Mouse (Mus musculus) forebrain, embryonic 11.5 days (tissue): ENCODE measurements around the gene Ttn. TPM values are rescaled to one million over a fixed set of nuclear protein-coding genes. Genes with fewer than 3 reads are reported as not detected.
A peak's percentile ranks its signal among the peaks of the same experiment; 100 is the strongest.

Experiments used
- ATAC-seq: fragments of 200-750 bp; cut with Nextera tagmentation; replicated peaks from 2 replicates; pipeline ENCODE4 v1.8.0; 2017; ENCODE audit warnings: moderate TSS enrichment; ENCODE audit not compliant: low FRiP score
- DNase-seq: peaks from one replicate; pipeline ENCODE4 v3.0.0-alpha.2; 2017; ENCODE audit warnings: low spot score
- H3K27ac ChIP-seq: fragments of 300-500 bp; sonication (generic); 2 replicates; pipeline ENCODE4 v1.5.1; 2014; ENCODE audit warnings: low read depth, low read length
- H3K27me3 ChIP-seq: fragments of 300-500 bp; sonication (generic); 2 replicates; pipeline ENCODE4 v1.6.1; 2014; ENCODE audit warnings: mild to moderate bottlenecking, low read length, mixed read lengths; ENCODE audit not compliant: control insufficient read depth, insufficient read depth
- H3K36me3 ChIP-seq: fragments of 300-500 bp; sonication (generic); 2 replicates; pipeline ENCODE4 v1.6.1; 2014; ENCODE audit warnings: mild to moderate bottlenecking, low read length, moderate library complexity, mixed read lengths; ENCODE audit not compliant: control insufficient read depth, insufficient read depth
- H3K4me1 ChIP-seq: fragments of 300-500 bp; sonication (generic); replicated peaks from 2 replicates; pipeline ENCODE4 v1.6.1; 2014; ENCODE audit warnings: low read length, mixed read lengths; ENCODE audit not compliant: control insufficient read depth, insufficient read depth
- H3K4me2 ChIP-seq: fragments of 300-500 bp; sonication (generic); 2 replicates; pipeline ENCODE4 v1.6.1; 2014; ENCODE audit warnings: low read depth, mild to moderate bottlenecking, low read length, moderate library complexity, mixed read lengths; ENCODE audit not compliant: severe bottlenecking
- H3K4me3 ChIP-seq: fragments of 300-500 bp; sonication (generic); 2 replicates; pipeline ENCODE4 v1.5.1; 2014; ENCODE audit warnings: low read depth, low read length
- H3K9ac ChIP-seq: fragments of 300-500 bp; sonication (generic); 2 replicates; pipeline ENCODE4 v1.6.1; 2014; ENCODE audit warnings: low read length
- H3K9me3 ChIP-seq: fragments of 300-500 bp; sonication (generic); 2 replicates; pipeline ENCODE4 v1.6.1; 2016; ENCODE audit warnings: low read length, mixed read lengths; ENCODE audit not compliant: control insufficient read depth
- WGBS: fragments of 180-500 bp; shearing (Covaris S2); extraction: QIAGEN DNeasy Blood & Tissue Kit; methylation state at CpG from one replicate; pipeline ENCODE4 v1.1.7; 2014; 5-methylcytosine and 5-hydroxymethylcytosine counted together
- polyA plus RNA-seq: library from polyadenylated mRNA; unstranded; fragments of >200 nt; fragmentation: Nextera tagmentation; extraction: Ambion mirVana; gene quantifications from 2 replicates; pipeline ENCODE4 v1.2.1, GENCODE M21; 2014

The Ttn gene
- polyA plus RNA-seq, 1 experiment from 2014 or later = 0.04 TPM

- WGBS = 84% methylated on average over 5 of the region's 5 CpGs
- Histone ChIP-seq H3K4me2 (no peak overlapping the region), H3K9ac (no peak overlapping the region), H3K27me3 (no peaks in the 10 kb centered on the region), H3K4me1 (no peaks in the 10 kb centered on the region), H3K36me3 (no peaks in the 10 kb centered on the region), H3K4me3 (no peak overlapping the region), H3K27ac (no peak overlapping the region), H3K9me3 (no peaks in the 10 kb centered on the region)
- DNase-seq (no peak), ATAC-seq (no peak)
These were observed 279.6 kb downstream of the Ttn start for GRCm38 (mm10) chr2:76702751-76703150.

- peak; percentile 22 for DNase-seq
- H3K9me3 ChIP-seq = no peaks in the 10 kb centered on the region
- no peak overlapping the region for H3K27ac ChIP-seq
- H3K4me1 ChIP-seq = no peaks in the 10 kb centered on the region
- H3K4me3 ChIP-seq = no peak overlapping the region
- H3K9ac ChIP-seq = no peak overlapping the region
- H3K4me2 ChIP-seq = no peak overlapping the region
- 98% methylated on average over 3 of the region's 3 CpGs for WGBS
- no peaks in the 10 kb centered on the region; the same call in 1 of the 2 replicates for H3K36me3 ChIP-seq
- no peak for ATAC-seq
- no peaks in the 10 kb centered on the region for H3K27me3 ChIP-seq
These were observed 280.2 kb downstream of the Ttn start for GRCm38 (mm10) chr2:76702188-76702587.

GRCm38 (mm10) chr2:76695290-76695689 lies 287.1 kb downstream of the Ttn start:
- no peak for ATAC-seq
- Histone ChIP-seq H3K27ac (no peak overlapping the region), H3K27me3 (no peaks in the 10 kb centered on the region), H3K4me3 (no peak overlapping the region), H3K4me1 (no peaks in the 10 kb centered on the region), H3K36me3 (no peaks in the 10 kb centered on the region; the same call in 1 of the 2 replicates), H3K9ac (no peak overlapping the region), H3K4me2 (no peak overlapping the region), H3K9me3 (no peaks in the 10 kb centered on the region)
- DNase-seq = no peak
- 92% methylated on average over 6 of the region's 6 CpGs for WGBS

GRCm38 (mm10) chr2:76693765-76694164 lies 288.6 kb downstream of the Ttn start:
- Histone ChIP-seq H3K4me1 (no peaks in the 10 kb centered on the region), H3K9me3 (no peaks in the 10 kb centered on the region), H3K27ac (no peak overlapping the region), H3K9ac (no peak overlapping the region), H3K36me3 (no peaks in the 10 kb centered on the region; the same call in 1 of the 2 replicates), H3K27me3 (no peaks in the 10 kb centered on the region), H3K4me2 (no peak overlapping the region), H3K4me3 (no peak overlapping the region)
- 78% methylated on average over 5 of the region's 5 CpGs for WGBS
- DNase-seq = no peak
- no peak for ATAC-seq

- no peak overlapping the region for H3K27ac ChIP-seq
- 88% methylated on average over 12 of the region's 12 CpGs for WGBS
- no peak overlapping the region for H3K4me2 ChIP-seq
- H3K9ac ChIP-seq = no peak overlapping the region
- H3K4me3 ChIP-seq = no peak overlapping the region
- ATAC-seq = no peak
- no peaks in the 10 kb centered on the region; the same call in 1 of the 2 replicates for H3K36me3 ChIP-seq
- DNase-seq = no peak
- H3K9me3 ChIP-seq = no peaks in the 10 kb centered on the region
- no peaks in the 10 kb centered on the region for H3K27me3 ChIP-seq
- H3K4me1 ChIP-seq = no peaks in the 10 kb centered on the region
These were observed 291.7 kb downstream of the Ttn start for GRCm38 (mm10) chr2:76690436-76691204.

GRCm38 (mm10) chr2:76688162-76688561 lies 294.2 kb downstream of the Ttn start:
- Histone ChIP-seq H3K4me1 (no peaks in the 10 kb centered on the region), H3K9me3 (no peaks in the 10 kb centered on the region), H3K4me2 (no peak overlapping the region), H3K9ac (no peak overlapping the region), H3K27ac (no peak overlapping the region), H3K4me3 (no peak overlapping the region), H3K36me3 (no peaks in the 10 kb centered on the region; the same call in 1 of the 2 replicates), H3K27me3 (no peaks in the 10 kb centered on the region)
- no peak for DNase-seq
- ATAC-seq = no peak
- WGBS = 81% methylated on average over 7 of the region's 7 CpGs

GRCm38 (mm10) chr2:76687608-76688007 lies 294.7 kb downstream of the Ttn start:
- Histone ChIP-seq H3K9ac (no peak overlapping the region), H3K4me1 (no peaks in the 10 kb centered on the region), H3K4me3 (no peak overlapping the region), H3K27me3 (no peaks in the 10 kb centered on the region), H3K36me3 (no peaks in the 10 kb centered on the region; the same call in 1 of the 2 replicates), H3K27ac (no peak overlapping the region), H3K9me3 (no peaks in the 10 kb centered on the region), H3K4me2 (no peak overlapping the region)
- no peak for DNase-seq
- 75% methylated on average over 3 of the region's 3 CpGs for WGBS
- ATAC-seq = no peak

GRCm38 (mm10) chr2:76686986-76687385 lies 295.4 kb downstream of the Ttn start:
- no peak overlapping the region for H3K4me2 ChIP-seq
- H3K27ac ChIP-seq = no peak overlapping the region
- H3K4me3 ChIP-seq = no peak overlapping the region
- H3K27me3 ChIP-seq = no peaks in the 10 kb centered on the region
- no peak overlapping the region for H3K9ac ChIP-seq
- ATAC-seq (no peak), DNase-seq (no peak)
- H3K36me3 ChIP-seq = no peaks in the 10 kb centered on the region; the same call in 1 of the 2 replicates
- 91% methylated on average over 3 of the region's 3 CpGs for WGBS
- H3K4me1 ChIP-seq = no peaks in the 10 kb centered on the region
- H3K9me3 ChIP-seq = no peaks in the 10 kb centered on the region

- DNase-seq (no peak), ATAC-seq (no peak)
- H3K4me2 ChIP-seq = no peak overlapping the region
- H3K4me1 ChIP-seq = no peaks in the 10 kb centered on the region
- H3K4me3 ChIP-seq = no peak overlapping the region
- H3K27ac ChIP-seq = no peak overlapping the region
- H3K27me3 ChIP-seq = no peaks in the 10 kb centered on the region
- no peaks in the 10 kb centered on the region for H3K9me3 ChIP-seq
- H3K36me3 ChIP-seq = no peaks in the 10 kb centered on the region; the same call in 1 of the 2 replicates
- 93% methylated on average over 8 of the region's 8 CpGs for WGBS
- no peak overlapping the region for H3K9ac ChIP-seq
These were observed 300.0 kb downstream of the Ttn start for GRCm38 (mm10) chr2:76682301-76682700.
